8 mouse cellular contexts compared by ENCODE assay signal in genomic region chr1:179060113-179060955, GRCm38 (mm10).
DNase-seq lines count a peak whose midpoint lies in the region; ATAC-seq and TF ChIP-seq lines count a peak whose summit lies in the region.

No protein-coding gene starts in this region.

- ATAC-seq in heart, embryonic 11.5 days (replicated peaks; ENCODE audit: insufficient number of reproducible peaks, low FRiP score, low TSS enrichment), result no peak
- peak; percentile 42 for ATAC-seq in granulocyte monocyte progenitor cell, adult 5-6 weeks (replicated peaks; ENCODE audit: poor library complexity, severe bottlenecking)
- ATAC-seq in limb, embryonic 15.5 days (ENCODE audit: insufficient number of reproducible peaks, low FRiP score, low TSS enrichment, low read depth), result no peak

- H3K27me3 ChIP-seq in heart, embryonic 11.5 days (ENCODE audit: control insufficient read depth, insufficient read depth, low read length), result no peaks in the 10 kb centered on the region
- H3K27me3 ChIP-seq in heart, adult 2 months (ENCODE audit: control insufficient read depth, insufficient read depth, low read length), result no peaks in the 10 kb centered on the region
- no peaks in the 10 kb centered on the region for H3K27me3 ChIP-seq in limb, embryonic 15.5 days

- H3K4me3 ChIP-seq in heart, embryonic 11.5 days (ENCODE audit: low read depth, low read length), result no peak overlapping the region
- H3K4me3 ChIP-seq in heart, adult 2 months, result no peak overlapping the region
- no peak overlapping the region for H3K4me3 ChIP-seq in limb, embryonic 15.5 days

- H3K36me3 ChIP-seq in heart, embryonic 11.5 days (ENCODE audit: control insufficient read depth, insufficient read depth, low read length), result no peaks in the 10 kb centered on the region
- H3K36me3 ChIP-seq in heart, adult 2 months (ENCODE audit: control insufficient read depth, insufficient read depth, low read length), result no peaks in the 10 kb centered on the region
- no peaks in the 10 kb centered on the region for H3K36me3 ChIP-seq in limb, embryonic 15.5 days

- peaks cover 51% of the 10 kb centered on the region for H3K4me1 ChIP-seq in heart, embryonic 11.5 days (ENCODE audit: control insufficient read depth, insufficient read depth, low read length)
- H3K4me1 ChIP-seq in heart, adult 2 months (ENCODE audit: control insufficient read depth, insufficient read depth, low read length), result peaks cover 8% of the 10 kb centered on the region
- peaks cover 46% of the 10 kb centered on the region for H3K4me1 ChIP-seq in limb, embryonic 15.5 days

- intact Hi-C loops in heart, adult 2 months (cut with DNase I), result no loop called here

- TF ChIP-seq POLR2A in heart, adult 2 months (IDR thresholded peaks at IDR 0.05; ENCODE audit: insufficient read depth, low read depth, low read length), result no peak

- H3K27ac ChIP-seq in heart, embryonic 11.5 days (ENCODE audit: low read depth, low read length), result peak overlapping the region; percentile 88
- H3K27ac ChIP-seq in heart, adult 2 months, result no peak overlapping the region
- peak overlapping the region; percentile 79 for H3K27ac ChIP-seq in limb, embryonic 15.5 days

- no peak for TF ChIP-seq EP300 in heart, adult 2 months (IDR thresholded peaks at IDR 0.05; ENCODE audit: insufficient read depth, low read depth, low read length)

- WGBS in heart, embryonic 11.5 days (ENCODE audit: insufficient replicate concordance), result 54% methylated on average over 18 of the region's 18 CpGs
- WGBS in heart, adult 2 months, result 68% methylated on average over 18 of the region's 18 CpGs
- 17% methylated on average over 18 of the region's 18 CpGs for WGBS in limb, embryonic 15.5 days

- no peak for TF ChIP-seq CTCF in heart, adult 2 months (IDR thresholded peaks at IDR 0.05)

- H3K9ac ChIP-seq in heart, embryonic 11.5 days (ENCODE audit: low read depth, low read length), result 0 out of 2 replicates have a peak overlapping the region, but pooled peaks have one; percentile 16
- H3K9ac ChIP-seq in heart, adult 2 months (ENCODE audit: low read depth, low read length), result no peak overlapping the region
- no peak overlapping the region for H3K9ac ChIP-seq in limb, embryonic 15.5 days

- no peak overlapping the region for H3K4me2 ChIP-seq in heart, embryonic 11.5 days
- H3K4me2 ChIP-seq in limb, embryonic 15.5 days, result peak overlapping the region; percentile 27

- no peaks in the 10 kb centered on the region for H3K9me3 ChIP-seq in heart, embryonic 11.5 days (replicated peaks; ENCODE audit: control insufficient read depth, low read length)
- no peaks in the 10 kb centered on the region for H3K9me3 ChIP-seq in limb, embryonic 15.5 days

- DNase-seq in heart, adult 2 months, result no peak
- peak; percentile 51 to 64 for DNase-seq in cerebellum, postnatal 14 days
- DNase-seq in yolk sac, embryonic 10.5 days (ENCODE audit: low spot score), result peak; percentile 46
- no peak for DNase-seq in c-Kit-positive CD71-positive TER-119-positive erythroid progenitor cells, embryonic 14.5 days (ENCODE audit: low spot score)
- no peak for DNase-seq in T-cell, adult 2 months (ENCODE audit: low spot score)

- H3K79me2 ChIP-seq in heart, adult 2 months (replicated peaks; ENCODE audit: control insufficient read depth, insufficient read depth, low read length), result no peaks in the 10 kb centered on the region

Comparison
In these comparisons a context has a peak if more than half of its experiments do, and no peak if none do; other contexts are left out.
1. DNase-seq: peak in cerebellum, postnatal 14 days (2 of 2) and yolk sac, embryonic 10.5 days (single experiment); none in heart, adult 2 months (0 of 2), c-Kit-positive CD71-positive TER-119-positive erythroid progenitor cells, embryonic 14.5 days (single experiment) and T-cell, adult 2 months (single experiment).